Mouse (Mus musculus): ENCODE data around the gene A230072I06Rik.

Gene A230072I06Rik

GRCm38 (mm10) chr8:12323238-12323637 lies 44.6 kb downstream of the A230072I06Rik start:
- in situ Hi-C loops (cut with MboI, MseI), result loop anchor here (10.0 kb wide), 1 partner anchor 612 kb away; no protein-coding TSS in a partner anchor

GRCm38 (mm10) chr8:12324561-12324960 lies 45.9 kb downstream of the A230072I06Rik start:
- in situ Hi-C loops (cut with MboI, MseI), result loop anchor here (10.0 kb wide), 1 partner anchor 610 kb away; no protein-coding TSS in a partner anchor

GRCm38 (mm10) chr8:12324991-12325601 lies 46.5 kb downstream of the A230072I06Rik start:
- in situ Hi-C loops (cut with MboI, MseI), result loop anchor here (10.0 kb wide), 1 partner anchor 610 kb away; no protein-coding TSS in a partner anchor

- in situ Hi-C loops (cut with MboI, MseI), result loop anchor here (10.0 kb wide), 1 partner anchor 608 kb away; no protein-coding TSS in a partner anchor
Observed at GRCm38 (mm10) chr8:12327187-12327586, 48.6 kb downstream of the A230072I06Rik start.

- in situ Hi-C loops (cut with MboI, MseI), result loop anchor here (10.0 kb wide), 1 partner anchor 607 kb away; no protein-coding TSS in a partner anchor
Observed at GRCm38 (mm10) chr8:12327707-12328471, 49.3 kb downstream of the A230072I06Rik start.

- in situ Hi-C loops (cut with MboI, MseI), result loop anchor here (10.0 kb wide), 1 partner anchor 606 kb away; no protein-coding TSS in a partner anchor
Observed at GRCm38 (mm10) chr8:12328476-12328875, 49.9 kb downstream of the A230072I06Rik start.

GRCm38 (mm10) chr8:12330066-12330465 lies 51.4 kb downstream of the A230072I06Rik start:
- in situ Hi-C loops (cut with MboI, MseI), result no loop called here

All from T-helper 2 cell (primary cell).